Mouse (Mus musculus): ENCODE results near the gene Cox14. TPM values are rescaled to one million over a fixed set of nuclear protein-coding genes. Genes with fewer than 3 reads are reported as not detected.
"Not testable (repeated sequence)": the region's sequence is repeated elsewhere in the genome, so short reads cannot be mapped to it uniquely, and the experiment has no call there.

Cox14 gene
- polyA plus RNA-seq, 1 experiment from 2014 or later: 146 TPM

- Histone ChIP-seq H3K4me1 (peaks cover 55% of the 10 kb centered on the region), H3K27me3 (ENCODE audit: poor library complexity, severe bottlenecking) (peaks cover 35% of the 10 kb centered on the region), H3K9me3 (no peaks in the 10 kb centered on the region), H3K4me3 (no peak overlapping the region), H3K27ac (no peak overlapping the region), H3K36me3 (replicated peaks) (peaks cover 22% of the 10 kb centered on the region)
- WGBS: 89% methylated on average over 18 of the region's 18 CpGs
- no peak for DNase-seq (ENCODE audit: extremely low spot score, low spot score)
These were observed 25.0 kb upstream of the Cox14 start for GRCm38 (mm10) chr15:99700219-99701106.

GRCm38 (mm10) chr15:99701640-99701998, 23.8 kb upstream of the Cox14 start:
- 49% methylated on average over 16 of the region's 16 CpGs for WGBS
- peaks cover 31% of the 10 kb centered on the region for H3K27me3 ChIP-seq (ENCODE audit: poor library complexity, severe bottlenecking)
- H3K9me3 ChIP-seq; DNase-seq (ENCODE audit: extremely low spot score, low spot score): not testable (repeated sequence)
- H3K36me3 ChIP-seq (replicated peaks): peaks cover 32% of the 10 kb centered on the region
- peaks cover 55% of the 10 kb centered on the region for H3K4me1 ChIP-seq
- H3K4me3 ChIP-seq: peak overlapping the region; percentile 90
- peak overlapping the region; percentile 99 for H3K27ac ChIP-seq

- Histone ChIP-seq H3K4me3 (peak within 1 kb of the TSS; percentile 90), H3K36me3 (replicated peaks) (peaks cover 39% of the 10 kb centered on the region), H3K4me1 (peaks cover 55% of the 10 kb centered on the region), H3K9me3 (no peaks in the 10 kb centered on the region), H3K27ac (peak within 1 kb of the TSS; percentile 99), H3K27me3 (ENCODE audit: poor library complexity, severe bottlenecking) (peaks cover 24% of the 10 kb centered on the region)
- under 1% methylated on average over 70 of the region's 71 CpGs for WGBS
- peak; percentile 98 for DNase-seq (ENCODE audit: extremely low spot score, low spot score)
These were observed 23.2 kb upstream of the Cox14 start, which contains the start of gene Smarcd1 for GRCm38 (mm10) chr15:99701999-99702900. Smarcd1 (plus strand) TSS chr15:99702129.

GRCm38 (mm10) chr15:99703104-99703503, 22.3 kb upstream of the Cox14 start:
- Histone ChIP-seq H3K27ac (peak overlapping the region; percentile 99), H3K9me3 (no peaks in the 10 kb centered on the region), H3K36me3 (replicated peaks) (peaks cover 47% of the 10 kb centered on the region), H3K4me3 (peak overlapping the region; percentile 90), H3K27me3 (ENCODE audit: poor library complexity, severe bottlenecking) (peaks cover 16% of the 10 kb centered on the region), H3K4me1 (peaks cover 55% of the 10 kb centered on the region)
- no peak for DNase-seq (ENCODE audit: extremely low spot score, low spot score)
- WGBS: 65% methylated on average over 9 of the region's 9 CpGs

GRCm38 (mm10) chr15:99703676-99704040, 21.8 kb upstream of the Cox14 start:
- H3K4me3 ChIP-seq: peak overlapping the region; percentile 90
- DNase-seq (ENCODE audit: extremely low spot score, low spot score): no peak
- peaks cover 53% of the 10 kb centered on the region for H3K36me3 ChIP-seq (replicated peaks)
- no peaks in the 10 kb centered on the region for H3K9me3 ChIP-seq
- H3K27me3 ChIP-seq (ENCODE audit: poor library complexity, severe bottlenecking): peaks cover 10% of the 10 kb centered on the region
- peak overlapping the region; percentile 72; the same call in 1 of the 2 replicates for H3K27ac ChIP-seq
- H3K4me1 ChIP-seq: peaks cover 52% of the 10 kb centered on the region
- 69% methylated on average over 5 of the region's 5 CpGs for WGBS

GRCm38 (mm10) chr15:99704041-99704681, 21.3 kb upstream of the Cox14 start:
- peaks cover 47% of the 10 kb centered on the region for H3K4me1 ChIP-seq
- no peaks in the 10 kb centered on the region for H3K9me3 ChIP-seq
- peaks cover 58% of the 10 kb centered on the region for H3K36me3 ChIP-seq (replicated peaks)
- H3K4me3 ChIP-seq: peak overlapping the region; percentile 90
- peak overlapping the region; percentile 72 for H3K27ac ChIP-seq
- no peak for DNase-seq (ENCODE audit: extremely low spot score, low spot score)
- 30% methylated on average over 23 of the region's 23 CpGs for WGBS
- peaks cover 5% of the 10 kb centered on the region for H3K27me3 ChIP-seq (ENCODE audit: poor library complexity, severe bottlenecking)

GRCm38 (mm10) chr15:99704881-99705280, 20.5 kb upstream of the Cox14 start:
- 43% methylated on average over 7 of the region's 7 CpGs for WGBS
- no peaks in the 10 kb centered on the region for H3K27me3 ChIP-seq (ENCODE audit: poor library complexity, severe bottlenecking)
- H3K36me3 ChIP-seq (replicated peaks): peaks cover 65% of the 10 kb centered on the region
- DNase-seq (ENCODE audit: extremely low spot score, low spot score): no peak
- no peaks in the 10 kb centered on the region for H3K9me3 ChIP-seq
- peaks cover 47% of the 10 kb centered on the region for H3K4me1 ChIP-seq
- peak overlapping the region; percentile 72 for H3K27ac ChIP-seq
- peak overlapping the region; percentile 90; the same call in 1 of the 2 replicates for H3K4me3 ChIP-seq

- H3K9me3 ChIP-seq: no peaks in the 10 kb centered on the region
- H3K4me1 ChIP-seq: peaks cover 42% of the 10 kb centered on the region
- 64% methylated on average over 11 of the region's 11 CpGs for WGBS
- peak; percentile 61 for DNase-seq (ENCODE audit: extremely low spot score, low spot score)
- H3K4me3 ChIP-seq: peak within 1 kb of the TSS; percentile 90
- H3K27ac ChIP-seq: peak within 1 kb of the TSS; percentile 72
- H3K36me3 ChIP-seq (replicated peaks): peaks cover 71% of the 10 kb centered on the region
- H3K27me3 ChIP-seq (ENCODE audit: poor library complexity, severe bottlenecking): no peaks in the 10 kb centered on the region
These were observed 19.9 kb upstream of the Cox14 start, which contains the start of gene Gm17349 for GRCm38 (mm10) chr15:99705440-99706048. Gm17349 (minus strand) TSS chr15:99705490.

GRCm38 (mm10) chr15:99708176-99708575, 17.2 kb upstream of the Cox14 start:
- no peaks in the 10 kb centered on the region for H3K9me3 ChIP-seq
- peaks cover 26% of the 10 kb centered on the region for H3K4me1 ChIP-seq
- peaks cover 96% of the 10 kb centered on the region for H3K36me3 ChIP-seq (replicated peaks)
- H3K27ac ChIP-seq: no peak overlapping the region
- no peak for DNase-seq (ENCODE audit: extremely low spot score, low spot score)
- no peak overlapping the region for H3K4me3 ChIP-seq
- no peaks in the 10 kb centered on the region for H3K27me3 ChIP-seq (ENCODE audit: poor library complexity, severe bottlenecking)
- WGBS: 95% methylated on average over 13 of the region's 13 CpGs

- Histone ChIP-seq H3K36me3 (replicated peaks) (peaks cover 97% of the 10 kb centered on the region), H3K4me3 (no peak overlapping the region), H3K27me3 (ENCODE audit: poor library complexity, severe bottlenecking) (no peaks in the 10 kb centered on the region), H3K4me1 (peaks cover 12% of the 10 kb centered on the region), H3K27ac (no peak overlapping the region), H3K9me3 (no peaks in the 10 kb centered on the region)
- DNase-seq (ENCODE audit: extremely low spot score, low spot score): no peak
- 94% methylated on average over 10 of the region's 10 CpGs for WGBS
These were observed 14.9 kb upstream of the Cox14 start for GRCm38 (mm10) chr15:99710221-99711190.

- Histone ChIP-seq H3K4me3 (no peak overlapping the region), H3K36me3 (replicated peaks) (peaks cover 99% of the 10 kb centered on the region), H3K9me3 (no peaks in the 10 kb centered on the region), H3K4me1 (peaks cover 22% of the 10 kb centered on the region), H3K27ac (no peak overlapping the region), H3K27me3 (ENCODE audit: poor library complexity, severe bottlenecking) (no peaks in the 10 kb centered on the region)
- no peak for DNase-seq (ENCODE audit: extremely low spot score, low spot score)
- WGBS: 83% methylated on average over 3 of the region's 3 CpGs
These were observed 13.9 kb upstream of the Cox14 start for GRCm38 (mm10) chr15:99711491-99711890.
